Mouse (Mus musculus): ENCODE data around the gene H2al1g.

- TF ChIP-seq CTCF (IDR thresholded peaks at IDR 0.05; ENCODE audit: borderline replicate concordance, control insufficient read depth, extremely low read depth, insufficient read depth, low read length, poor library complexity) (no peak), POLR2A (IDR thresholded peaks at IDR 0.05; ENCODE audit: control insufficient read depth, extremely low read depth, insufficient read depth, low read length, poor library complexity) (no peak)
Observed at GRCm38 (mm10) chrX:11345762-11346161, 27.7 kb downstream of the H2al1g start.

All from thymus, adult 2 months (tissue).